Mouse (Mus musculus): ENCODE results near the gene Blvra. TPM values are rescaled to one million over a fixed set of nuclear protein-coding genes. Genes with fewer than 3 reads are reported as not detected.
"Not testable (repeated sequence)": the region's sequence is repeated elsewhere in the genome, so short reads cannot be mapped to it uniquely, and the experiment has no call there.

Blvra gene
- polyA plus RNA-seq, 1 experiment, result 11.3 TPM

DNA sequence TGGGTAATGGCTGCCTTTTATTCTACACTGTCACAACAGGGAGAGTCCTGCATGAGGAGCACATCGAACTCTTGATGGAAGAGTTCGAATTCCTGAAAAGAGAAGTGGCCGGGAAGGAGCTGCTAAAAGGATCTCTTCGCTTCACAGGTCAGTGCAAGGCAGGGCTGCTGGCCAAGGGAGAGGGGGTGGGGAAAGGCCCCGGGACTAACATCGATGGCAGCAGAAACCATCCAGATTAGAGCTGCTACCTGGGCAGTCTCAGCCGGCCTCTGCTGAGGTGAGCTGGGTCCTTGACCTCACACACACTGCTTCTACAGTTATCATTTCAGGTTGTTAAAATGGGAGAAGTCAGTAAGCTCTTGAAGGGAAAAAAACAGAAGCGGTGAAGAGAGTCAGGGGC lies 21.5 kb downstream of the Blvra start:
- Histone ChIP-seq H3K27ac (ENCODE audit: insufficient read depth, low read length) (no peak overlapping the region), H3K27me3 (ENCODE audit: control insufficient read depth, insufficient read depth, low read length) (no peaks in the 10 kb centered on the region), H3K4me3 (ENCODE audit: extremely low read depth, insufficient read depth, insufficient read length) (no peak overlapping the region), H3K36me3 (ENCODE audit: control insufficient read depth, insufficient read depth, low read length) (peaks cover 8% of the 10 kb centered on the region), H3K4me1 (ENCODE audit: control insufficient read depth, insufficient read depth, insufficient read length) (no peaks in the 10 kb centered on the region)
- no peak for TF ChIP-seq CTCF (IDR thresholded peaks at IDR 0.05; ENCODE audit: extremely low read depth, insufficient read depth, insufficient read length, insufficient replicate concordance)
- no peak for TF ChIP-seq POLR2A (IDR thresholded peaks at IDR 0.05; ENCODE audit: low read depth, low read length)
- DNase-seq (ENCODE audit: low read depth in 1 of 2, low spot score in 2 of 2), result no peak
- WGBS, result 91% methylated on average over 8 of the region's 8 CpGs

DNA sequence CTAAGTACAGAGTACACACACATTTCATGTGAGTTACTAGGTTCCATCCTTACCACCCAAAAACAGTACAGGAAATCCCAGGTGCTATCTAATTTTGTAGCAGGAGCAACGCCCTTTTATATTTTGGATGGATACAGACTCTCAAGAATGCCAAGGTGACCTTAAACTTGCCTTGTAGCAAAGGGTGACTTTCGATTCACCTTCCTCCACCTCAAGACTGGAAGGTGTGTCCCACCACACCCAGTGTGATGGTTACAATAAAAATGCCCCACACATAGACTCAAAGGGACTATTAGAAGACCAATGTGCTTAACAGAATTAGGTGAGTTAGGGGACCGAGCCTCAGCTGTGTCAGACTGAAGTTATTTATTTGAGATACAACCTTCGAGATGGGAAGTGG lies 38.5 kb downstream of the Blvra start:
- H3K36me3 ChIP-seq (ENCODE audit: control insufficient read depth, insufficient read depth, low read length), result peaks cover 19% of the 10 kb centered on the region
- 93% methylated on average over 4 of the region's 4 CpGs for WGBS

DNA sequence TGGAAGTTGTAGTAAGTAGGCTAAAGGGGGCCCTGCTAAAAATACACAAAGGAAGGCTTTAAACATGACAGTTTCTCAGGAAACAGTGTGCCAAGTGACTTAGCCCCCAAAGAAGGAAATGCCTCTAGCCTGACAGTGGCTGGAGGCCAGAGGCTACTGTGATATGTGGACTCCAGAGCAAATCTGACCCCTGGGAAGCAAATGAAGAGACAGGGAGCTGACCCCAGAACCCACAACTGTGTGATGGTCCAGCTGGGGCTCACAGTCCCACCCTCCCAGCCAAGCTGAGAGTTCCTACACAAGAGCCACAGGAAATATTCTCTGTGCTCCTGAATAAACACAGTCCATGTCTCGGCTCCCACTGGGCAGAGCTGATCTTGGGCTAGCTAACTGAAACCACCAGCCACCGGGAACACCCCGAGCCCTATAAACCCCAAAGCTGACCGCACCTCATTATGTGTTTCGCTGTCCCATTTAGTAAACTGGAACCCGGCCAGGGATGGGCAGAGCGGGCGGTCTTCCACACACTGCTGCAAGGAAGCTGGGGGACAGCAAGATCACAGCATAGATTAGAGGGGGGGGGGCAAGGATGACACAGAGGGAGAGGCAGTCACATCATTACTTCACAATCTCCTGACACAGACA lies 51.2 kb downstream of the Blvra start:
- TF ChIP-seq POLR2A (IDR thresholded peaks at IDR 0.05; ENCODE audit: low read depth, low read length), result no peak
- TF ChIP-seq CTCF (IDR thresholded peaks at IDR 0.05; ENCODE audit: extremely low read depth, insufficient read depth, insufficient read length, insufficient replicate concordance), result no peak
- WGBS, result 85% methylated on average over 8 of the region's 8 CpGs
- no peak overlapping the region for H3K4me3 ChIP-seq (ENCODE audit: extremely low read depth, insufficient read depth, insufficient read length)
- DNase-seq (ENCODE audit: low read depth in 1 of 2, low spot score in 2 of 2), result no peak
- no peak overlapping the region for H3K27ac ChIP-seq (ENCODE audit: insufficient read depth, low read length)
- H3K36me3 ChIP-seq (ENCODE audit: control insufficient read depth, insufficient read depth, low read length), result peaks cover 12% of the 10 kb centered on the region
- no peaks in the 10 kb centered on the region for H3K4me1 ChIP-seq (ENCODE audit: control insufficient read depth, insufficient read depth, insufficient read length)
- no peaks in the 10 kb centered on the region for H3K27me3 ChIP-seq (ENCODE audit: control insufficient read depth, insufficient read depth, low read length)

More for the DNA sequence above, 38.5 kb downstream of the Blvra start:
- Histone ChIP-seq H3K27me3 (ENCODE audit: control insufficient read depth, insufficient read depth, low read length) (no peaks in the 10 kb centered on the region), H3K4me3 (ENCODE audit: extremely low read depth, insufficient read depth, insufficient read length) (no peak overlapping the region), H3K4me1 (ENCODE audit: control insufficient read depth, insufficient read depth, insufficient read length) (no peaks in the 10 kb centered on the region), H3K27ac (ENCODE audit: insufficient read depth, low read length) (no peak overlapping the region)
- TF ChIP-seq POLR2A (IDR thresholded peaks at IDR 0.05; ENCODE audit: low read depth, low read length), result no peak
- DNase-seq (ENCODE audit: low read depth in 1 of 2, low spot score in 2 of 2), result no peak

DNA sequence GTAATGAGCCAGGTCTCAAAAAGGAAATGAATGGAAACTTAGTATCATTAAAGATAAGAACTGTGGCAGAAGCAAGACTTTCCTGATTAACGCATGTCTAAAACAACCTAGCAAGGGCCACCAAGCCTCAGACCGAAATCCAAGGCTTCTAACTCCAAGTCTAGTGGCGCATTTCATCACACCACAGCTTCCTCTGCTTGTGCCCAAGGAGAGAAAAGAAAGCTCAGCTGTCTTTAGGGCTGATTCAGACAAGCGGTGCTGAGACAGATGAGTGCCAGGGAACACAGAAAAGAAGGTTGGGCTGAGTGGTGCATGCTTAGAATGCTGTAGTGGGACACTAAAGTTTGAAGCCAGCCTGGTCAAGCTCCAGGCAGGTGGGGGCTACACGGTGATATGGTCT lies 58.5 kb downstream of the Blvra start:
- H3K27me3 ChIP-seq (ENCODE audit: control insufficient read depth, insufficient read depth, low read length), result no peaks in the 10 kb centered on the region
- H3K4me3 ChIP-seq (ENCODE audit: extremely low read depth, insufficient read depth, insufficient read length), result no peak overlapping the region
- H3K27ac ChIP-seq (ENCODE audit: insufficient read depth, low read length), result no peak overlapping the region
- no peak for DNase-seq (ENCODE audit: low read depth in 1 of 2, low spot score in 2 of 2)
- no peak for TF ChIP-seq CTCF (IDR thresholded peaks at IDR 0.05; ENCODE audit: extremely low read depth, insufficient read depth, insufficient read length, insufficient replicate concordance)
- H3K36me3 ChIP-seq (ENCODE audit: control insufficient read depth, insufficient read depth, low read length), result peaks cover 7% of the 10 kb centered on the region
- no peaks in the 10 kb centered on the region for H3K4me1 ChIP-seq (ENCODE audit: control insufficient read depth, insufficient read depth, insufficient read length)
- 74% methylated on average over 5 of the region's 5 CpGs for WGBS

DNA sequence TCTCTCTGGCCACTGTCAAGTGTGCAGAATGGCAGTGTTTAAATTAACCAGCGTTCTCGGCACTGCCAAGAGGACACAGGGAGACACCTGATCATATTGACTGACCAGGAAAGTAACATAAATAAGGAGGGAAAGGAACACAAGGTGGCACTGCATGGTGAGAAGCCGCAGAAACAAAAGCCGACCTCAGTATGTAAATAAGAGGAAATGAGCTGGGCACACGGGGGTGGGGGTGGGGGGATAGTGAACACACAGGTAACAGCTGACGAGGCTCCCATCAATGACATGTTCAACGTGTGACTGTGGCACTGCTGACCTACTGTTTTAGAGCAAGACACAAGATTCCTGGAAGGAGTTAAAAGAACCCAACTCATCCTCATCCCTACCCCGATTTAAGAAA lies 60.9 kb downstream of the Blvra start:
- no peaks in the 10 kb centered on the region for H3K4me1 ChIP-seq (ENCODE audit: control insufficient read depth, insufficient read depth, insufficient read length)
- no peak for DNase-seq (ENCODE audit: low read depth in 1 of 2, low spot score in 2 of 2)
- TF ChIP-seq CTCF (IDR thresholded peaks at IDR 0.05; ENCODE audit: extremely low read depth, insufficient read depth, insufficient read length, insufficient replicate concordance), result no peak
- no peak for TF ChIP-seq POLR2A (IDR thresholded peaks at IDR 0.05; ENCODE audit: low read depth, low read length)
- H3K27me3 ChIP-seq (ENCODE audit: control insufficient read depth, insufficient read depth, low read length), result no peaks in the 10 kb centered on the region
- H3K36me3 ChIP-seq (ENCODE audit: control insufficient read depth, insufficient read depth, low read length), result peaks cover 1% of the 10 kb centered on the region; the same call in 1 of the 2 replicates
- 30% methylated on average over 8 of the region's 8 CpGs for WGBS
- no peak overlapping the region for H3K4me3 ChIP-seq (ENCODE audit: extremely low read depth, insufficient read depth, insufficient read length)
- H3K27ac ChIP-seq (ENCODE audit: insufficient read depth, low read length), result no peak overlapping the region

DNA sequence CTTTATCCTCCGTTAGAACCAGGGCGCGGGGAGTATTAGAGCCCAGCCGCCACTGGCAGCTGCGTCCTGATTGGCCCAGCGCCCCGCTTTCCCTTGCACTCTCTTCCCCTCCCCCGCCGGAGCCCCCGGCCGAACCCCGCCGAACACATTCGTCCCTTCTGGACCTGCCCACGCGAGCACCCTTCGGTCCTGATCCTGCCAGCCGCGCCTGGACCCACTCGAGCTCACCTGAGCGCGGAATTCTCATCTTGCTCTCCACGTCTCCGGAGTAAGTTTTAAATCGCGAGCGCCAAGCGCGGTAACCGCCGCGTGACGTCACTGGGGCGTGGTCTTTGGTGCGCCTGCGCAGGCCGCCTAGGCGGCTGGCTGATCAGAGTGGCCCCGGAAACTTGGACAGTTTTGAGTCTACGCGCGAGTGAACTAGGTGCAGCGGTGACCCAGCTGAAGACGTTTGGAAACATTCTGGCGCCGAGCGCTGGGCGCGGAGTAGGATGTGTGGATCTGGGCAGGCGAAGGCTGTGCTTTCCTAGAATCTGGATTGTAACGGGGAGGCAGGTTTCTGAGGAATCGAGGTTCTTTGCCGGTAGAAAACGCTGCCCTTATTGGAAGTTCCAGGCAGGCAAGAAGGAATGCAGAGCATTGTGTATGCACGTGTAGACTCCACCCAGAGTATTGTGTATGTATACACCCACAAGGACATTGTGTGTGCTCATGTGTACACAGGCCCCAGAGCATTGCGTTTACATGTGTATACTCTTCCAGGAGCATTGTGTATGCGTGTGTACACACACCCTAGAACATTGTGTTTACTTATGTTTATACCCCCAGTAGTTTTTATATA lies 63.4 kb downstream of the Blvra start, which contains the start of gene Ncaph:
Gene Ncaph (minus strand): TSS at position 334 of the 841 bp plus-strand sequence.
- H3K4me3 ChIP-seq (ENCODE audit: extremely low read depth, insufficient read depth, insufficient read length), result peak within 1 kb of the TSS; percentile 98
- peaks cover 3% of the 10 kb centered on the region; the same call in 1 of the 2 replicates for H3K4me1 ChIP-seq (ENCODE audit: control insufficient read depth, insufficient read depth, insufficient read length)
- no peaks in the 10 kb centered on the region for H3K27me3 ChIP-seq (ENCODE audit: control insufficient read depth, insufficient read depth, low read length)
- peak within 1 kb of the TSS; percentile 94 for H3K27ac ChIP-seq (ENCODE audit: insufficient read depth, low read length)
- no peak for TF ChIP-seq CTCF (IDR thresholded peaks at IDR 0.05; ENCODE audit: extremely low read depth, insufficient read depth, insufficient read length, insufficient replicate concordance)
- TF ChIP-seq POLR2A (IDR thresholded peaks at IDR 0.05; ENCODE audit: low read depth, low read length), result peak; percentile 93
- DNase-seq (ENCODE audit: low read depth in 1 of 2, low spot score in 2 of 2), result peak; percentile 78 to 94
- no peaks in the 10 kb centered on the region for H3K36me3 ChIP-seq (ENCODE audit: control insufficient read depth, insufficient read depth, low read length)
- 2% methylated on average over 57 of the region's 57 CpGs for WGBS

DNA sequence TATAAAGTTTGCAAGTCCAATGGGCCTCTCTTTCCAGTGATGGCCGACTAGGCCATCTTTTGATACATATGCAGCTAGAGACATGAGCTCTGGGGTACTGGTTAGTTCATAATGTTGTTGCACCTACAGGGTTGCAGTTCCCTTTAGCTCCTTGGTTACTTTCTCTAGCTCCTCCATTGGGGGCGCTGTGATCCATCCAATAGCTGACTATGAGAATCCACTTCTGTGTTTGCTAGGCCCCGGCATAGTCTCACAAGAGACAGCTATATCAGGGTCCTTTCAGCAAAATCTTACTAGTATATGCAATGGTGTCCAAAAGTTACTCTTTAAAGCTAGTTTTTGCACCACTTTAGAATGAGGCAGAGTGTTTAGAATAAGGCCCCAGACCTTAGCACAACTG lies 64.8 kb downstream of the Blvra start:
- WGBS, result 23% methylated on average over 3 of the region's 3 CpGs
- not testable (repeated sequence) for H3K4me3 ChIP-seq (ENCODE audit: extremely low read depth, insufficient read depth, insufficient read length); H3K27me3 ChIP-seq (ENCODE audit: control insufficient read depth, insufficient read depth, low read length); H3K4me1 ChIP-seq (ENCODE audit: control insufficient read depth, insufficient read depth, insufficient read length); DNase-seq (ENCODE audit: low read depth in 1 of 2, low spot score in 2 of 2); H3K27ac ChIP-seq (ENCODE audit: insufficient read depth, low read length); H3K36me3 ChIP-seq (ENCODE audit: control insufficient read depth, insufficient read depth, low read length)
